Mouse (Mus musculus): ENCODE measurements around the gene Shisa8. TPM values are rescaled to one million over a fixed set of nuclear protein-coding genes. Genes with fewer than 3 reads are reported as not detected.

The Shisa8 gene
- polyA plus RNA-seq, 1 experiment from 2014 or later, result 0.31 TPM

DNA sequence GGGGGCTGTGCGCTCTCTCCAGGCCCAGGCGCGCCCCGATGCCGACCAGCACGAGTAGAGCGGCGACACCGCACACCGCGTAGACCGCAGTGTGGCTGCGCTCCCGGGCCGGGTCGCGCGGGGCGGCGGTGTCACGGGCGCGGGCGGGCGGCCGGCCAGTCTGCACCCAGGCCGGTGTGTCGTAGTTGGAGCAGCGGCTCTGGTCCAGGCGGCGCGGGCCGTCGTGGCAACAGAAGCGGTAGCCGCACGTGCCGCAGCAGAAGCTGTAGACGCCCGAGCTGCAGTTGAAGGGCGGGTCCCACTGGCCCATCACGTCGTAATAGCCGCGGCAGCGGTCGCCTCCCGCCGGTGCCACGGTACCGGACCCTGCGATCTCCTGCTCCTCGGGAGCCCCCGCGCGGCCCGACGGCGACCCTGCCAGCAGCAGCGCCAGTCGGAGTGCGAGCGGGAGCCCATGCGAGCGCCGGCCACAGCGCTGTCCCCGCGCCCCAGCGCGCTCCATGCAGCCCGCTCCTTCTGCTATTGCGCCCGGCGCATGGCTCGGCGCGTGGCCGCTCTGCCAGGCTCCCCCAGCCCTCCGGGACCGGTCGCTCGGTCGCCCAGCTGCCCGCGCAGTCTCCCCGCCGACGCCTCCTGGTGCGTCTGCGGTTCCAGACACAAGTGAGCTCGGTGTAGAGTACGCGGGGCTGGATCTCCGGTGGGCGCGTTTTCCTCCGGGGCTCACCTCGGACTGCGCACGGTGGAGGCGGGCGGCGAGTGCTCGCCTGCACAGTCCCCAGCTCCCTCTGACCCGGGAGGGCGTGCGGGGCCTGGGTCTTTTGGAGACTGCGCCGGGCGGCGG is 484 bp downstream of the Shisa8 start:
- Histone ChIP-seq H3K4me1 (ENCODE audit: control insufficient read depth, insufficient read depth, low read length) (0 out of 2 replicates have a peak, but pooled peaks cover 10% of the 10 kb centered on the region), H3K9me3 (ENCODE audit: control insufficient read depth, low read length) (no peaks in the 10 kb centered on the region), H3K4me3 (ENCODE audit: low read depth, low read length) (peak overlapping the region; percentile 34), H3K27ac (replicated peaks; ENCODE audit: low read depth, low read length) (no peak overlapping the region), H3K36me3 (ENCODE audit: control insufficient read depth, insufficient read depth, low read length) (no peaks in the 10 kb centered on the region), H3K9ac (ENCODE audit: low read length) (peak overlapping the region; percentile 13; the same call in 1 of the 2 replicates), H3K4me2 (ENCODE audit: low read depth, severe bottlenecking) (peak overlapping the region; percentile 76), H3K27me3 (ENCODE audit: control insufficient read depth, insufficient read depth, low read length) (peaks cover 87% of the 10 kb centered on the region)
- WGBS, result under 1% methylated on average over 104 of the region's 112 CpGs
- DNase-seq (ENCODE audit: low spot score), result peak; percentile 62
- ATAC-seq (ENCODE audit: insufficient number of reproducible peaks, low FRiP score, low TSS enrichment, low read depth), result peak; percentile 50; the same call in 1 of the 2 replicates

DNA sequence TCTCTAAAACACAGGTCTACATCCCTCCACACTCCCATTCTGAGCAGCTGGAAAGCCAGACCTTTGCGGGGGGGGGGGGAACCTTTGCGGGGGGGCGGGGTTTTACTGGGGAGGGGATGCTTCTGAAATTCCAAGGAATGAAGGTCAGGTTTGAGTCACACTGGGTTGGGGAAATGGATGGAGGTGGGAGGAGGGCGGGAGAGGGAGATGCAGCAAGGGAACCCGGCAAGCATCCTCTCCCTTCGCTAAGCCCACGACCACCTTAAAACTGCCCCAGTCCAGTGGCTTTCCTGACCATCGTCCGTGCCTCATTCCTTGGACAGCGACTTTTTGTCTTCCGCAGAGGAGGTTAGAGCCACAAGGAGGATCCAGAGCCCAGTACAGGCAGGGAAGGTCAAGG is 1.3 kb downstream of the Shisa8 start:
- Histone ChIP-seq H3K4me1 (ENCODE audit: control insufficient read depth, insufficient read depth, low read length) (0 out of 2 replicates have a peak, but pooled peaks cover 13% of the 10 kb centered on the region), H3K27ac (replicated peaks; ENCODE audit: low read depth, low read length) (no peak overlapping the region), H3K27me3 (ENCODE audit: control insufficient read depth, insufficient read depth, low read length) (peaks cover 93% of the 10 kb centered on the region), H3K4me3 (ENCODE audit: low read depth, low read length) (peak overlapping the region; percentile 34; the same call in 1 of the 2 replicates), H3K9ac (ENCODE audit: low read length) (no peak overlapping the region), H3K36me3 (ENCODE audit: control insufficient read depth, insufficient read depth, low read length) (no peaks in the 10 kb centered on the region), H3K9me3 (ENCODE audit: control insufficient read depth, low read length) (no peaks in the 10 kb centered on the region), H3K4me2 (ENCODE audit: low read depth, severe bottlenecking) (no peak overlapping the region; the same call in 1 of the 2 replicates)
- DNase-seq (ENCODE audit: low spot score) (no peak), ATAC-seq (ENCODE audit: insufficient number of reproducible peaks, low FRiP score, low TSS enrichment, low read depth) (no peak)
- WGBS, result 2% methylated on average over 11 of the region's 11 CpGs

GRCm38 (mm10) chr15:82210801-82211200 is 1.8 kb downstream of the Shisa8 start:
- Histone ChIP-seq H3K36me3 (ENCODE audit: control insufficient read depth, insufficient read depth, low read length) (no peaks in the 10 kb centered on the region), H3K4me3 (ENCODE audit: low read depth, low read length) (no peak overlapping the region), H3K9me3 (ENCODE audit: control insufficient read depth, low read length) (no peaks in the 10 kb centered on the region), H3K4me1 (ENCODE audit: control insufficient read depth, insufficient read depth, low read length) (0 out of 2 replicates have a peak, but pooled peaks cover 13% of the 10 kb centered on the region), H3K9ac (ENCODE audit: low read length) (no peak overlapping the region), H3K27ac (replicated peaks; ENCODE audit: low read depth, low read length) (no peak overlapping the region), H3K27me3 (ENCODE audit: control insufficient read depth, insufficient read depth, low read length) (peaks cover 93% of the 10 kb centered on the region), H3K4me2 (ENCODE audit: low read depth, severe bottlenecking) (no peak overlapping the region)
- WGBS, result 35% methylated on average over 1 of the region's 1 CpGs
- DNase-seq (ENCODE audit: low spot score) (no peak), ATAC-seq (ENCODE audit: insufficient number of reproducible peaks, low FRiP score, low TSS enrichment, low read depth) (no peak)

DNA sequence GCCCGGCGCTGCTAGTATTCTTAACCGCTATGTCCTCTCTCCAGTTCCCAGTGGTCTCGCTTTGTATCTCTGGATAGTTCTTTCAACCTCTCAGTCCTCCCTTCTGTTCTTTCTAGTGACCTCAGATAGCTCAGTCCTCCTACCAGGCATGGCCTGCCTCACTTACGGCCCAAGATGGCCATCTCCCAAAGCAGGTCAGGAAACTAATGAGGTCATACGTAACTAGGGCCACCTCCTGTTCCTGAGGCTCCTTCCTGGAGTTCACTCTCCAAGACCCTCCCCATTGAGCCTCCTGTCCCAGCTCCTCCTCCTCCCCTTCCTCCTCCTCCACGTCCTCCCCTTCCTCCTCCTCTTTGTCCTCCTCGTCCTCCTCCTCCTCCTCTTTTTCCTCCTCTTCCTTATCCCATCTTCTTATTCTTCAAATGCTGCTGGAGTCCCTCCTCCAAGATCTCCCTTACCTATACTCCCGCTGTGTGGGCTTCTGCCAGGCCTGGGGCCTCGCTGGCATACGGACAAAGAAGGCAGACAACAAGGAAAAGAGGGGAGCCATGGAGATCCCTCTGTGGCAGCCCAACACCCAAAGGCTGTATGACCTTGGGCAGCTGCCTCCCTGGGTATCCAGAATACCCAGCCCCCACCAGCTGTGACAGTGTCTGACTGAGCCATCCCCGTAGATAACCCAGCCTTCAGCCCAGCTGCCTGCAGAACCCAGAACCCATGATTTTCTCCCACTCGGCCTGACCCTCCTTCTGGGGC is 3.1 kb downstream of the Shisa8 start:
- 76% methylated on average over 13 of the region's 13 CpGs for WGBS
- ATAC-seq (ENCODE audit: insufficient number of reproducible peaks, low FRiP score, low TSS enrichment, low read depth), result no peak
- no peak overlapping the region for H3K9ac ChIP-seq (ENCODE audit: low read length)
- H3K36me3 ChIP-seq (ENCODE audit: control insufficient read depth, insufficient read depth, low read length), result 0 out of 2 replicates have a peak, but pooled peaks cover 4% of the 10 kb centered on the region
- no peak overlapping the region for H3K4me3 ChIP-seq (ENCODE audit: low read depth, low read length)
- H3K9me3 ChIP-seq (ENCODE audit: control insufficient read depth, low read length), result no peaks in the 10 kb centered on the region
- H3K4me2 ChIP-seq (ENCODE audit: low read depth, severe bottlenecking), result no peak overlapping the region
- H3K27ac ChIP-seq (replicated peaks; ENCODE audit: low read depth, low read length), result no peak overlapping the region
- peaks cover 88% of the 10 kb centered on the region for H3K27me3 ChIP-seq (ENCODE audit: control insufficient read depth, insufficient read depth, low read length)
- no peak for DNase-seq (ENCODE audit: low spot score)
- 0 out of 2 replicates have a peak, but pooled peaks cover 13% of the 10 kb centered on the region for H3K4me1 ChIP-seq (ENCODE audit: control insufficient read depth, insufficient read depth, low read length)

DNA sequence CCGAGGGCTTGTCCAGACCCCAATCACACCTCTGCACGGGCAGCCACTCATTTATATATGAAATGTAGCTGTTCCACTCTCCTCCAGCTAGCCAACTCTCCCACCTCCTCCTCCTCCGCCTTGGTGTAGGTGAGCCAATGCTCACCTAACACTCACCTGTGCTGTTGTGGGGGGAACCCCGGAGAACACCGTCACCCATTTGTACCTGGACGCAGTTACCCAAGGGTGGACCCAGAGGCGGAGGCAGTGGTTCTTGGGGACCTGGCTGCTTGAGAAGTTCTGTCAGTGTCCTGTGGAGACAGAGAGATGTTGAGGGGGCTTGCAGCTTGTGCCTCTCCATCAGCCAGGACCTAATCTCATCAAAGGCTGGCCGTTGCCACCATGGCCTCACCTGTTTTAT is 4.3 kb downstream of the Shisa8 start:
- Histone ChIP-seq H3K9me3 (ENCODE audit: control insufficient read depth, low read length) (no peaks in the 10 kb centered on the region), H3K9ac (ENCODE audit: low read length) (no peak overlapping the region), H3K4me2 (ENCODE audit: low read depth, severe bottlenecking) (no peak overlapping the region), H3K27ac (replicated peaks; ENCODE audit: low read depth, low read length) (no peak overlapping the region), H3K27me3 (ENCODE audit: control insufficient read depth, insufficient read depth, low read length) (peaks cover 80% of the 10 kb centered on the region), H3K36me3 (ENCODE audit: control insufficient read depth, insufficient read depth, low read length) (peaks cover 10% of the 10 kb centered on the region), H3K4me3 (ENCODE audit: low read depth, low read length) (no peak overlapping the region), H3K4me1 (ENCODE audit: control insufficient read depth, insufficient read depth, low read length) (0 out of 2 replicates have a peak, but pooled peaks cover 13% of the 10 kb centered on the region)
- no peak for DNase-seq (ENCODE audit: low spot score)
- ATAC-seq (ENCODE audit: insufficient number of reproducible peaks, low FRiP score, low TSS enrichment, low read depth), result no peak
- WGBS, result 82% methylated on average over 8 of the region's 8 CpGs

DNA sequence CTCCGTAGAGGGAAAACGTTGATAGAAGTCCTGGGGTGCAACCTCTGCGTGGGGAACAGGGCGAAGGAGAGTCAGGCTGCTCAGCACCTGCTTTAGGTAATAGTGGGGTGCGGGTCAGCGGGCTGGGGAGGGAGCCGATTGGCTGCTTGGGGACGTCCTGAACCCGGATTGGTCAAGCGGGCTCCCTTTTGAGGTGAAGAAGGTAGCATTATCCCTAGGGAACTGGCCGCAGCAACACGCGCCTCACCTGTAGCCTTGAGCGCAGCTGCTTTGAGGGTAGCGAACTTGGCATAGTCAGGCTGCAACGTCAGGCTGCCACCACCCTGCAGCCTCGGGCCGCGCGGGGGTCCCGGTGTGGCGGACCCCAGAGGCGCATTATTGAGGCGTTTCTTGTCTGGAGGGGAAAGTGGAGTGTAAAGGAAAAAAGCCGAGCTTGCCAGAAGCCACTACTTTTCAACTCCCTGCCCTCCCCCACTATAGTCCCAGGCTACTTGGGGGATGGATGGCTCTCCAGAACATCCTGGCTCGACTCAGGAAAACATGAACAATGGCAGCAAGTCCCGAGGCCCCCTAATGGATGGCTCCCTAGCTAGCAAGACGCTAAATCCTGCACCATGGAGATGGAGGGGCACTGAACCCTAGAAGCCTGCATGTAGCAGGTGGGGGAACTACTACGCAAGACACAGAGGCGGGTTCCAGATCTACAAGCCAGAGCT is 5.0 kb downstream of the Shisa8 start:
- H3K4me3 ChIP-seq (ENCODE audit: low read depth, low read length), result no peak overlapping the region
- ATAC-seq (ENCODE audit: insufficient number of reproducible peaks, low FRiP score, low TSS enrichment, low read depth) (no peak), DNase-seq (ENCODE audit: low spot score) (no peak)
- H3K9me3 ChIP-seq (ENCODE audit: control insufficient read depth, low read length), result no peaks in the 10 kb centered on the region
- H3K36me3 ChIP-seq (ENCODE audit: control insufficient read depth, insufficient read depth, low read length), result peaks cover 14% of the 10 kb centered on the region
- no peak overlapping the region for H3K4me2 ChIP-seq (ENCODE audit: low read depth, severe bottlenecking)
- H3K27me3 ChIP-seq (ENCODE audit: control insufficient read depth, insufficient read depth, low read length), result peaks cover 74% of the 10 kb centered on the region
- 9% methylated on average over 29 of the region's 30 CpGs for WGBS
- no peak overlapping the region for H3K27ac ChIP-seq (replicated peaks; ENCODE audit: low read depth, low read length)
- 0 out of 2 replicates have a peak, but pooled peaks cover 13% of the 10 kb centered on the region for H3K4me1 ChIP-seq (ENCODE audit: control insufficient read depth, insufficient read depth, low read length)
- 0 out of 2 replicates have a peak overlapping the region, but pooled peaks have one; percentile 18 for H3K9ac ChIP-seq (ENCODE audit: low read length)

GRCm38 (mm10) chr15:82207105-82207459 is 5.5 kb downstream of the Shisa8 start:
- H3K36me3 ChIP-seq (ENCODE audit: control insufficient read depth, insufficient read depth, low read length), result peaks cover 14% of the 10 kb centered on the region
- ATAC-seq (ENCODE audit: insufficient number of reproducible peaks, low FRiP score, low TSS enrichment, low read depth), result no peak
- 9% methylated on average over 34 of the region's 34 CpGs for WGBS

More at GRCm38 (mm10) chr15:82207105-82207459, 5.5 kb downstream of the Shisa8 start:
- H3K27ac ChIP-seq (replicated peaks; ENCODE audit: low read depth, low read length), result no peak overlapping the region
- H3K4me2 ChIP-seq (ENCODE audit: low read depth, severe bottlenecking), result peak overlapping the region; percentile 15; the same call in 1 of the 2 replicates
- H3K27me3 ChIP-seq (ENCODE audit: control insufficient read depth, insufficient read depth, low read length), result peaks cover 68% of the 10 kb centered on the region
- no peak for DNase-seq (ENCODE audit: low spot score)
- 0 out of 2 replicates have a peak, but pooled peaks cover 11% of the 10 kb centered on the region for H3K4me1 ChIP-seq (ENCODE audit: control insufficient read depth, insufficient read depth, low read length)
- no peak overlapping the region for H3K9ac ChIP-seq (ENCODE audit: low read length)
- H3K4me3 ChIP-seq (ENCODE audit: low read depth, low read length), result 0 out of 2 replicates have a peak overlapping the region, but pooled peaks have one; percentile 7
- no peaks in the 10 kb centered on the region for H3K9me3 ChIP-seq (ENCODE audit: control insufficient read depth, low read length)
